Mouse (Mus musculus) liver (tissue): ENCODE measurements around the gene Klhl29.

ENCODE experiments used
- DNase-seq: peaks from one replicate; pipeline ENCODE4 v3.0.0-alpha.2; 2020; ENCODE audit warnings: mixed read lengths

The Klhl29 gene

GRCm38 (mm10) chr12:5108613-5109012, 266.9 kb downstream of the Klhl29 start:
- DNase-seq, result no peak

- no peak for DNase-seq
These were observed 267.7 kb downstream of the Klhl29 start for GRCm38 (mm10) chr12:5107795-5108194.

- no peak for DNase-seq
These were observed 270.9 kb downstream of the Klhl29 start for GRCm38 (mm10) chr12:5104422-5105052.

- no peak for DNase-seq
These were observed 274.0 kb downstream of the Klhl29 start for GRCm38 (mm10) chr12:5101411-5102024.

- DNase-seq, result no peak
These were observed 275.9 kb downstream of the Klhl29 start for GRCm38 (mm10) chr12:5099572-5099971.

GRCm38 (mm10) chr12:5088639-5089038, 286.8 kb downstream of the Klhl29 start:
- no peak for DNase-seq

- no peak for DNase-seq
These were observed 287.5 kb downstream of the Klhl29 start for GRCm38 (mm10) chr12:5087787-5088519.

- no peak for DNase-seq
These were observed 290.8 kb downstream of the Klhl29 start for GRCm38 (mm10) chr12:5084714-5085113.

- no peak for DNase-seq
These were observed 294.0 kb downstream of the Klhl29 start for GRCm38 (mm10) chr12:5081480-5081879.

GRCm38 (mm10) chr12:5073191-5073590, 302.3 kb downstream of the Klhl29 start:
- no peak for DNase-seq

GRCm38 (mm10) chr12:5070131-5070530, 305.4 kb downstream of the Klhl29 start:
- DNase-seq, result no peak

GRCm38 (mm10) chr12:5067590-5067989, 307.9 kb downstream of the Klhl29 start:
- DNase-seq, result no peak

GRCm38 (mm10) chr12:5048104-5048503, 327.4 kb downstream of the Klhl29 start:
- DNase-seq, result no peak

GRCm38 (mm10) chr12:5044141-5044540, 331.3 kb downstream of the Klhl29 start:
- DNase-seq, result no peak

- DNase-seq, result no peak
These were observed 337.5 kb downstream of the Klhl29 start for GRCm38 (mm10) chr12:5038008-5038407.

GRCm38 (mm10) chr12:5029035-5029434, 346.4 kb downstream of the Klhl29 start:
- no peak for DNase-seq
